Mouse (Mus musculus) urinary bladder, postnatal 14 days (tissue): ENCODE measurements around the gene Soat2.
"Not testable (repeated sequence)": the region's sequence is repeated elsewhere in the genome, so short reads cannot be mapped to it uniquely, and the experiment has no call there.

ENCODE experiments used
- DNase-seq: peaks from one replicate; pipeline ENCODE4 v3.0.0; 2021; ENCODE audit warnings: low spot score

The Soat2 gene

GRCm38 (mm10) chr15:102147674-102148402 is 2.5 kb upstream of the Soat2 start:
- DNase-seq = no peak

- DNase-seq = no peak
These were observed 765 bp upstream of the Soat2 start for GRCm38 (mm10) chr15:102149561-102149960.

- DNase-seq = no peak
These were observed 2.3 kb downstream of the Soat2 start for GRCm38 (mm10) chr15:102152646-102153045.

- DNase-seq = not testable (repeated sequence)
These were observed 4.7 kb downstream of the Soat2 start for GRCm38 (mm10) chr15:102155006-102155405.

- no peak for DNase-seq
These were observed 6.5 kb downstream of the Soat2 start for GRCm38 (mm10) chr15:102156836-102157235.

- no peak for DNase-seq
These were observed 10.2 kb downstream of the Soat2 start for GRCm38 (mm10) chr15:102160415-102161060.

- DNase-seq = no peak
These were observed 13.8 kb downstream of the Soat2 start for GRCm38 (mm10) chr15:102163900-102164693.

- no peak for DNase-seq
These were observed 15.3 kb downstream of the Soat2 start for GRCm38 (mm10) chr15:102165468-102166100.

GRCm38 (mm10) chr15:102167620-102168021 is 17.3 kb downstream of the Soat2 start:
- DNase-seq = peak; percentile 72

GRCm38 (mm10) chr15:102169064-102169463 is 18.7 kb downstream of the Soat2 start:
- peak; percentile 66 for DNase-seq

- DNase-seq = no peak
These were observed 23.3 kb downstream of the Soat2 start for GRCm38 (mm10) chr15:102173581-102173980.

- DNase-seq = no peak
These were observed 25.5 kb downstream of the Soat2 start for GRCm38 (mm10) chr15:102175736-102176319.

GRCm38 (mm10) chr15:102176571-102177316 is 26.4 kb downstream of the Soat2 start:
- DNase-seq = no peak

GRCm38 (mm10) chr15:102177417-102177816 is 27.1 kb downstream of the Soat2 start:
- DNase-seq = no peak

GRCm38 (mm10) chr15:102178279-102178678 is 28.0 kb downstream of the Soat2 start:
- DNase-seq = peak; percentile 87

- no peak for DNase-seq
These were observed 28.8 kb downstream of the Soat2 start for GRCm38 (mm10) chr15:102179106-102179505.

- no peak for DNase-seq
These were observed 29.6 kb downstream of the Soat2 start for GRCm38 (mm10) chr15:102179924-102180323.

GRCm38 (mm10) chr15:102183076-102183475 is 32.8 kb downstream of the Soat2 start:
- no peak for DNase-seq

GRCm38 (mm10) chr15:102186239-102186638 is 35.9 kb downstream of the Soat2 start:
- DNase-seq = no peak

GRCm38 (mm10) chr15:102188096-102188495 is 37.8 kb downstream of the Soat2 start:
- DNase-seq = peak; percentile 72

GRCm38 (mm10) chr15:102188883-102189282 is 38.6 kb downstream of the Soat2 start:
- DNase-seq = no peak
